Mouse (Mus musculus) liver, adult 2 months (tissue): ENCODE measurements around the gene Copa. TPM values are rescaled to one million over a fixed set of nuclear protein-coding genes. Genes with fewer than 3 reads are reported as not detected.
A peak's percentile ranks its signal among the peaks of the same experiment; 100 is the strongest.

ENCODE experiments used
- DNase-seq: peaks from one replicate; pipeline ENCODE4 v3.0.0-alpha.2; 2011; ENCODE audit warnings: low read depth, low spot score; ENCODE audit errors: extremely low read depth
- H3K27ac ChIP-seq: fragments of 200-500 bp; replicated peaks from 2 replicates; pipeline ENCODE4 v1.5.1; 2012; ENCODE audit warnings: low read depth, mild to moderate bottlenecking, control low read depth, inconsistent platforms, low read length; ENCODE audit not compliant: insufficient read depth
- H3K27me3 ChIP-seq: fragments of 200-500 bp; 2 replicates; pipeline ENCODE4 v1.6.1; 2012; ENCODE audit warnings: mild to moderate bottlenecking, moderate library complexity, low read length, inconsistent platforms; ENCODE audit not compliant: control insufficient read depth, insufficient read depth
- H3K36me3 ChIP-seq: fragments of 200-500 bp; 2 replicates; pipeline ENCODE4 v1.6.1; 2012; ENCODE audit warnings: low read length, inconsistent platforms; ENCODE audit not compliant: control insufficient read depth, insufficient read depth
- H3K4me1 ChIP-seq: fragments of 200-500 bp; 2 replicates; pipeline ENCODE4 v1.6.1; 2011; ENCODE audit warnings: low read length; ENCODE audit not compliant: control insufficient read depth, insufficient read depth
- H3K4me3 ChIP-seq: fragments of 200-500 bp; 2 replicates; pipeline ENCODE4 v1.5.1; 2011; ENCODE audit warnings: low read depth, mild to moderate bottlenecking, control low read depth, low read length, moderate library complexity; ENCODE audit not compliant: insufficient read depth
- H3K79me2 ChIP-seq: fragments of 200-500 bp; 2 replicates; pipeline ENCODE4 v1.6.1; 2012; ENCODE audit warnings: inconsistent platforms, mild to moderate bottlenecking, low read length, moderate library complexity; ENCODE audit not compliant: control insufficient read depth, insufficient read depth
- H3K9ac ChIP-seq: fragments of 200-500 bp; 2 replicates; pipeline ENCODE4 v1.6.1; 2012; ENCODE audit warnings: low read depth, mild to moderate bottlenecking, control low read depth, inconsistent platforms, low read length
- CTCF ChIP-seq: fragments of 200-500 bp; IDR thresholded peaks from 2 replicates; pipeline ENCODE4 v1.5.1; 2011; ENCODE audit warnings: low read depth, low read length, control low read depth
- POLR2A ChIP-seq: fragments of 200-500 bp; IDR thresholded peaks from 2 replicates; pipeline ENCODE4 v1.6.1; 2011; ENCODE audit warnings: low read length, control low read depth; ENCODE audit not compliant: insufficient read depth; ENCODE audit errors: extremely low read depth
- WGBS: fragments of 180-500 bp; shearing (Covaris S2); methylation state at CpG from one replicate; pipeline ENCODE4 v1.1.7; 2018; 5-methylcytosine and 5-hydroxymethylcytosine counted together
- polyA plus RNA-seq: library from polyadenylated mRNA; depleted of rRNA; stranded (reverse); fragments of >200 nt; gene quantifications from 2 replicates; pipeline ENCODE4 v1.2.3, GENCODE M21; 2012
- total RNA-seq: library from RNA; depleted of rRNA; stranded (reverse); fragments of >200 nt; gene quantifications from 2 replicates; pipeline ENCODE4 v1.2.3, GENCODE M21; 2014

Gene Copa
- total and polyA plus RNA-seq, 2 experiments, result 31.7 to 108 TPM

GRCm38 (mm10) chr1:172148955-172149815 is 66.9 kb downstream of the Copa start:
- DNase-seq, result peak; percentile 49
- WGBS, result 6% methylated on average over 19 of the region's 19 CpGs

GRCm38 (mm10) chr1:172154536-172154935 is 72.2 kb downstream of the Copa start:
- H3K4me3 ChIP-seq, result no peak overlapping the region
- peaks cover 31% of the 10 kb centered on the region; the same call in 1 of the 2 replicates for H3K79me2 ChIP-seq
- no peaks in the 10 kb centered on the region for H3K27me3 ChIP-seq
- peaks cover 19% of the 10 kb centered on the region for H3K4me1 ChIP-seq
- H3K36me3 ChIP-seq, result peaks cover 49% of the 10 kb centered on the region
- H3K9ac ChIP-seq, result no peak overlapping the region
- TF ChIP-seq POLR2A (no peak), CTCF (no peak)
- H3K27ac ChIP-seq, result no peak overlapping the region
- no peak for DNase-seq
- 86% methylated on average over 3 of the region's 3 CpGs for WGBS

More at GRCm38 (mm10) chr1:172148955-172149815, 66.9 kb downstream of the Copa start:
- TF ChIP-seq POLR2A (no peak), CTCF (no peak)
- H3K9ac ChIP-seq, result peak overlapping the region; percentile 97
- H3K27ac ChIP-seq, result peak overlapping the region; percentile 97
- H3K36me3 ChIP-seq, result peaks cover 27% of the 10 kb centered on the region
- peaks cover 26% of the 10 kb centered on the region; the same call in 1 of the 2 replicates for H3K79me2 ChIP-seq
- peaks cover 12% of the 10 kb centered on the region for H3K4me1 ChIP-seq
- H3K4me3 ChIP-seq, result peak overlapping the region; percentile 93
- H3K27me3 ChIP-seq, result no peaks in the 10 kb centered on the region

- H3K27ac ChIP-seq, result no peak overlapping the region
- no peak for DNase-seq
- peaks cover 28% of the 10 kb centered on the region; the same call in 1 of the 2 replicates for H3K79me2 ChIP-seq
- H3K36me3 ChIP-seq, result peaks cover 44% of the 10 kb centered on the region
- no peak overlapping the region for H3K9ac ChIP-seq
- WGBS, result 95% methylated on average over 3 of the region's 3 CpGs
- H3K27me3 ChIP-seq, result no peaks in the 10 kb centered on the region
- H3K4me3 ChIP-seq, result no peak overlapping the region
- no peak for TF ChIP-seq POLR2A
- no peak for TF ChIP-seq CTCF
- peaks cover 17% of the 10 kb centered on the region for H3K4me1 ChIP-seq
Measured at GRCm38 (mm10) chr1:172155518-172155917, 73.2 kb downstream of the Copa start.

- 15% methylated on average over 4 of the region's 4 CpGs for WGBS
- TF ChIP-seq CTCF (no peak), POLR2A (no peak)
- Histone ChIP-seq H3K4me3 (no peak overlapping the region), H3K36me3 (peaks cover 19% of the 10 kb centered on the region), H3K79me2 (peaks cover 17% of the 10 kb centered on the region), H3K27ac (no peak overlapping the region), H3K9ac (no peak overlapping the region), H3K27me3 (no peaks in the 10 kb centered on the region), H3K4me1 (peaks cover 35% of the 10 kb centered on the region)
- DNase-seq, result peak; percentile 36
Measured at GRCm38 (mm10) chr1:172159970-172160369, 77.6 kb downstream of the Copa start.

GRCm38 (mm10) chr1:172160508-172160907 is 78.2 kb downstream of the Copa start:
- peaks cover 21% of the 10 kb centered on the region for H3K79me2 ChIP-seq
- peaks cover 17% of the 10 kb centered on the region for H3K36me3 ChIP-seq
- no peak overlapping the region for H3K9ac ChIP-seq
- DNase-seq, result peak; percentile 64
- no peak overlapping the region for H3K4me3 ChIP-seq
- H3K27ac ChIP-seq, result no peak overlapping the region
- H3K4me1 ChIP-seq, result peaks cover 40% of the 10 kb centered on the region
- TF ChIP-seq POLR2A, result no peak
- no peak for TF ChIP-seq CTCF
- H3K27me3 ChIP-seq, result no peaks in the 10 kb centered on the region

GRCm38 (mm10) chr1:172162009-172162408 is 79.7 kb downstream of the Copa start:
- no peak overlapping the region for H3K4me3 ChIP-seq
- no peak for DNase-seq
- 93% methylated on average over 1 of the region's 1 CpGs for WGBS

More at GRCm38 (mm10) chr1:172162009-172162408, 79.7 kb downstream of the Copa start:
- Histone ChIP-seq H3K27me3 (no peaks in the 10 kb centered on the region), H3K27ac (no peak overlapping the region), H3K9ac (no peak overlapping the region), H3K36me3 (peaks cover 22% of the 10 kb centered on the region), H3K79me2 (peaks cover 22% of the 10 kb centered on the region), H3K4me1 (peaks cover 41% of the 10 kb centered on the region)
- no peak for TF ChIP-seq POLR2A
- no peak for TF ChIP-seq CTCF
